Mouse (Mus musculus) CH12.LX (cell line): ENCODE data around the gene Mical3. TPM values are rescaled to one million over a fixed set of nuclear protein-coding genes. Genes with fewer than 3 reads are reported as not detected.

Experiments
- DNase-seq: peaks from one replicate; pipeline ENCODE4 v3.0.0-alpha.2; 2013; ENCODE audit errors: extremely low read depth
- H3K27ac ChIP-seq: 2 replicates; pipeline ENCODE4 v1.5.1; 2012; ENCODE audit warnings: low read depth, mild to moderate bottlenecking, control low read depth, moderate library complexity; ENCODE audit not compliant: insufficient read depth
- H3K27me3 ChIP-seq: replicated peaks from 2 replicates; pipeline ENCODE3; 2012; ENCODE audit warnings: inconsistent platforms
- H3K36me3 ChIP-seq, 2 experiments: replicated peaks in 1 of 2; 2 replicates each; pipeline versions ENCODE3 to v1.6.1; 2012; ENCODE audit warnings: inconsistent platforms in 1 of 2, low read length in 1 of 2, mild to moderate bottlenecking in 1 of 2, mixed read lengths in 1 of 2, moderate library complexity in 1 of 2; ENCODE audit not compliant: control insufficient read depth in 1 of 2, insufficient read depth in 1 of 2
- H3K4me1 ChIP-seq, 2 experiments: 2 replicates each; pipeline ENCODE4 v1.6.1; 2012; ENCODE audit warnings: inconsistent platforms in 1 of 2, moderate library complexity in 1 of 2; ENCODE audit not compliant: insufficient read depth in 2 of 2, control insufficient read depth in 1 of 2
- H3K4me2 ChIP-seq: 2 replicates; pipeline ENCODE4 v1.6.1; 2012; ENCODE audit warnings: low read depth, mild to moderate bottlenecking, control low read depth; ENCODE audit not compliant: poor library complexity, insufficient read depth, severe bottlenecking
- H3K4me3 ChIP-seq, 3 experiments: fragments of 150-350 bp in 1 of 3; sonication (generic) in 1 of 3; replicated peaks in 1 of 3; 2 replicates each; pipeline versions ENCODE3 to v1.5.1; 2011 to 2012; ENCODE audit warnings: low read depth in 2 of 3, low read length in 2 of 3, mild to moderate bottlenecking in 2 of 3, moderate library complexity in 2 of 3, control low read depth in 1 of 3, improper control_type of control experiment in 1 of 3, inconsistent platforms in 1 of 3, mixed read lengths in 1 of 3; ENCODE audit not compliant: poor library complexity in 1 of 3
- H3K79me2 ChIP-seq: replicated peaks from 2 replicates; pipeline ENCODE4 v1.6.1; 2012; ENCODE audit warnings: mild to moderate bottlenecking, moderate library complexity; ENCODE audit not compliant: control insufficient read depth, poor library complexity, insufficient read depth, severe bottlenecking; ENCODE audit errors: extremely low read depth
- H3K9ac ChIP-seq: 2 replicates; pipeline ENCODE4 v1.6.1; 2012; ENCODE audit warnings: low read depth, mild to moderate bottlenecking, control low read depth, moderate library complexity; ENCODE audit not compliant: insufficient read depth
- H3K9me3 ChIP-seq: replicated peaks from 2 replicates; pipeline ENCODE3; 2012; ENCODE audit warnings: low read length, inconsistent platforms, mixed read lengths
- CHD1 ChIP-seq: IDR thresholded peaks from 2 replicates; pipeline ENCODE4 v1.6.1; 2012; ENCODE audit warnings: low read depth, low read length, improper control_type of control experiment, inconsistent platforms
- ELF1 ChIP-seq: IDR thresholded peaks from 2 replicates; pipeline ENCODE4 v1.6.1; 2014; ENCODE audit warnings: low read depth, mild to moderate bottlenecking, inconsistent platforms, low read length, improper control_type of control experiment
- EP300 ChIP-seq: IDR thresholded peaks from 2 replicates; pipeline ENCODE4 v1.6.1; 2011; ENCODE audit warnings: low read length, improper control_type of control experiment
- ETS1 ChIP-seq: conservative IDR thresholded peaks from 2 replicates; pipeline ENCODE4 v1.6.1; 2012; ENCODE audit warnings: low read depth, mild to moderate bottlenecking, inconsistent platforms, low read length, improper control_type of control experiment, moderate library complexity
- GABPA ChIP-seq: IDR thresholded peaks from 2 replicates; pipeline ENCODE4 v1.6.1; 2012; ENCODE audit warnings: low read depth, low read length, improper control_type of control experiment, inconsistent platforms; ENCODE audit not compliant: insufficient replicate concordance
- IRF4 ChIP-seq: IDR thresholded peaks from 2 replicates; pipeline ENCODE4 v1.6.1; 2014; ENCODE audit warnings: low read depth, mild to moderate bottlenecking, inconsistent platforms, low read length, improper control_type of control experiment
- JUN ChIP-seq: IDR thresholded peaks from 2 replicates; pipeline ENCODE4 v1.6.1; 2011; ENCODE audit warnings: low read depth, mild to moderate bottlenecking, low read length, improper control_type of control experiment, moderate library complexity; ENCODE audit not compliant: insufficient read depth
- KAT2A ChIP-seq: IDR thresholded peaks from 2 replicates; pipeline ENCODE4 v1.6.1; 2012; ENCODE audit warnings: low read length, improper control_type of control experiment, inconsistent platforms; ENCODE audit not compliant: insufficient replicate concordance
- MEF2A ChIP-seq: IDR thresholded peaks from 2 replicates; pipeline ENCODE4 v1.6.1; 2014; ENCODE audit warnings: low read depth, mild to moderate bottlenecking, inconsistent platforms, low read length, improper control_type of control experiment, borderline replicate concordance
- MYC ChIP-seq: IDR thresholded peaks from 2 replicates; pipeline ENCODE4 v1.6.1; 2011; ENCODE audit warnings: low read depth, mild to moderate bottlenecking, improper control_type of control experiment, low read length
- NELFE ChIP-seq: IDR thresholded peaks from 2 replicates; pipeline ENCODE4 v1.6.1; 2011; ENCODE audit warnings: low read depth, low read length, improper control_type of control experiment
- NRF1 ChIP-seq: IDR thresholded peaks from 2 replicates; pipeline ENCODE4 v1.6.1; 2014; ENCODE audit warnings: low read depth, mild to moderate bottlenecking, inconsistent platforms, low read length, improper control_type of control experiment, moderate library complexity
- POLR2A ChIP-seq: IDR thresholded peaks from 2 replicates; pipeline ENCODE4 v1.6.1; 2011; ENCODE audit warnings: low read depth, mild to moderate bottlenecking, improper control_type of control experiment, low read length
- RAD21 ChIP-seq: IDR thresholded peaks from 2 replicates; pipeline ENCODE4 v1.6.1; 2011; ENCODE audit warnings: low read depth, mild to moderate bottlenecking, low read length, improper control_type of control experiment, moderate library complexity
- RCOR1 ChIP-seq: conservative IDR thresholded peaks from 2 replicates; pipeline ENCODE4 v1.6.1; 2012; ENCODE audit warnings: low read depth, mild to moderate bottlenecking, inconsistent platforms, low read length, improper control_type of control experiment
- SIN3A ChIP-seq: IDR thresholded peaks from 2 replicates; pipeline ENCODE4 v1.6.1; 2012; ENCODE audit warnings: low read length, improper control_type of control experiment, inconsistent platforms
- SMC3 ChIP-seq: IDR thresholded peaks from 2 replicates; pipeline ENCODE4 v1.6.1; 2011; ENCODE audit warnings: low read depth, low read length, improper control_type of control experiment
- TBP ChIP-seq: conservative IDR thresholded peaks from 2 replicates; pipeline ENCODE4 v1.6.1; 2011; ENCODE audit warnings: low read depth, low read length, improper control_type of control experiment
- USF2 ChIP-seq: conservative IDR thresholded peaks from 2 replicates; pipeline ENCODE4 v1.6.1; 2011; ENCODE audit warnings: low read depth, low read length, improper control_type of control experiment
- ZC3H11A ChIP-seq: IDR thresholded peaks from 2 replicates; pipeline ENCODE4 v1.6.1; 2012; ENCODE audit warnings: low read depth, mild to moderate bottlenecking, inconsistent platforms, low read length, improper control_type of control experiment
- ZKSCAN1 ChIP-seq: IDR thresholded peaks from 2 replicates; pipeline ENCODE4 v1.6.1; 2012; ENCODE audit warnings: low read depth, inconsistent platforms, low read length, improper control_type of control experiment, borderline replicate concordance
- ZMIZ1 ChIP-seq: IDR thresholded peaks from 2 replicates; pipeline ENCODE4 v1.6.1; 2012; ENCODE audit warnings: low read depth, mild to moderate bottlenecking, inconsistent platforms, low read length, improper control_type of control experiment
- dilution Hi-C: fragments of 300-500 bp; cut with MboI; formaldehyde crosslinking; loops from 2 replicates; pipeline ENCODE4 v1.14.3; 2020; ENCODE audit warnings: low sequenced_read_pairs; ENCODE audit not compliant: extremely low pct_unique_long_range_greater_than_20kb, extremely low pct_ligation_motif_present
- in situ Hi-C: fragments of 300-500 bp; cut with MboI; formaldehyde crosslinking; loops from 3 replicates; pipeline ENCODE4 v1.14.3; 2019; ENCODE audit warnings: low sequenced_read_pairs, low pct_ligation_motif_present, low pct_unique_long_range_greater_than_20kb, mixed read lengths
- polyA plus RNA-seq: library from polyadenylated mRNA; unstranded; fragments of >175 nt; gene quantifications from 2 replicates; pipeline ENCODE4 v1.2.1, GENCODE M21; 2012; ENCODE audit warnings: low read depth; ENCODE audit not compliant: insufficient read length
- total RNA-seq, 2 experiments: library from RNA; depleted of rRNA; stranded (reverse); fragments of 300-350 nt in 1 of 2; fragments of >200 nt in 1 of 2; gene quantifications; 2 replicates each; pipeline ENCODE4 v1.2.3; 2012 to 2014

Mical3 gene
- total and polyA plus RNA-seq, 3 experiments, result 10.2 to 56.3 (median 26.8) TPM

GRCm38 (mm10) chr6:121153177-121153576, 22.4 kb upstream of the Mical3 start:
- no peaks in the 10 kb centered on the region for H3K27me3 ChIP-seq
- TF ChIP-seq RAD21 (no peak), ZMIZ1 (no peak), EP300 (no peak), SIN3A (no peak), ZC3H11A (no peak), JUN (no peak), TBP (no peak), NELFE (no peak), POLR2A (no peak), NRF1 (no peak), CHD1 (no peak), MYC (no peak)

GRCm38 (mm10) chr6:121151732-121152131, 20.9 kb upstream of the Mical3 start:
- DNase-seq, result no peak
- in situ Hi-C loops (no loop called here), dilution Hi-C loops (no loop called here)
- Histone ChIP-seq H3K27me3 (no peaks in the 10 kb centered on the region), H3K9me3 (peaks cover 3% of the 10 kb centered on the region), H3K4me3 (no peak overlapping the region), H3K27ac (no peak overlapping the region), H3K36me3 (no peaks in the 10 kb centered on the region), H3K79me2 (no peaks in the 10 kb centered on the region), H3K9ac (no peak overlapping the region), H3K4me2 (no peak overlapping the region), H3K4me1 (peaks cover 0 to 8% of the 10 kb centered on the region in 2 experiments; a peak in 2 of 4 replicates)
- TF ChIP-seq ELF1 (no peak), MYC (no peak), USF2 (no peak), RCOR1 (no peak), ZKSCAN1 (no peak), ZC3H11A (no peak), ETS1 (no peak), NELFE (no peak), CHD1 (no peak), KAT2A (no peak), SMC3 (no peak), MEF2A (no peak), EP300 (no peak), NRF1 (no peak), IRF4 (no peak), SIN3A (no peak), GABPA (no peak)

More at GRCm38 (mm10) chr6:121153177-121153576, 22.4 kb upstream of the Mical3 start:
- Histone ChIP-seq H3K9me3 (peaks cover 3% of the 10 kb centered on the region), H3K27ac (no peak overlapping the region), H3K4me1 (peaks cover 0 to 8% of the 10 kb centered on the region in 2 experiments; a peak in 2 of 4 replicates), H3K4me2 (no peak overlapping the region), H3K9ac (no peak overlapping the region), H3K79me2 (no peaks in the 10 kb centered on the region), H3K4me3 (no peak overlapping the region), H3K36me3 (no peaks in the 10 kb centered on the region)
- dilution Hi-C loops, result no loop called here
- no peak for DNase-seq
- in situ Hi-C loops, result no loop called here
